Mouse (Mus musculus): ENCODE results near the gene Mon2. TPM values are rescaled to one million over a fixed set of nuclear protein-coding genes. Genes with fewer than 3 reads are reported as not detected.

Mon2 gene
- polyA plus RNA-seq, 1 experiment from 2014 or later = 31.7 TPM

DNA sequence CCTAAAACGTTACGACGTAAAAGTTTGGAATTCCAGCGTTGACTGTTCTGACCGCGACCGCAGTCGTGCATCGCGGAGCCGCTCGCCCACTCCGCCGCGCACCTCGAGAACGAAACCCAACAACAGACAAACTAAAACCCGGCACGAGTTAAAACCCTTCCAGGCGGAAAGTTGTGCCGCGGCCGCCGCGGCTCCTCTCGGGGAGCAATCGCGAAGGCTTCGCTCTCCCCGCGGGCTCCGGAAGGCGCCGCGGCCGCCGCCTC is 91.1 kb downstream of the Mon2 start:
- ATAC-seq (ENCODE audit: insufficient read depth, low FRiP score, low TSS enrichment) (peak; percentile 5; the same call in 1 of the 2 replicates), DNase-seq (ENCODE audit: low spot score) (no peak)
- WGBS = under 1% methylated on average over 37 of the region's 37 CpGs
- Histone ChIP-seq H3K4me1 (ENCODE audit: control insufficient read depth, insufficient read depth, low read length) (peaks cover 3% of the 10 kb centered on the region; the same call in 1 of the 2 replicates), H3K9ac (ENCODE audit: low read length) (peak overlapping the region; percentile 100), H3K36me3 (ENCODE audit: control insufficient read depth, insufficient read depth, low read length) (peaks cover 6% of the 10 kb centered on the region; the same call in 1 of the 2 replicates), H3K27me3 (ENCODE audit: control insufficient read depth, insufficient read depth, low read length) (no peaks in the 10 kb centered on the region), H3K4me3 (ENCODE audit: low read depth, low read length) (peak overlapping the region; percentile 95), H3K4me2 (ENCODE audit: low read depth) (peak overlapping the region; percentile 62), H3K27ac (ENCODE audit: low read depth, low read length) (peak overlapping the region; percentile 100), H3K9me3 (ENCODE audit: control insufficient read depth, low read length) (no peaks in the 10 kb centered on the region)

DNA sequence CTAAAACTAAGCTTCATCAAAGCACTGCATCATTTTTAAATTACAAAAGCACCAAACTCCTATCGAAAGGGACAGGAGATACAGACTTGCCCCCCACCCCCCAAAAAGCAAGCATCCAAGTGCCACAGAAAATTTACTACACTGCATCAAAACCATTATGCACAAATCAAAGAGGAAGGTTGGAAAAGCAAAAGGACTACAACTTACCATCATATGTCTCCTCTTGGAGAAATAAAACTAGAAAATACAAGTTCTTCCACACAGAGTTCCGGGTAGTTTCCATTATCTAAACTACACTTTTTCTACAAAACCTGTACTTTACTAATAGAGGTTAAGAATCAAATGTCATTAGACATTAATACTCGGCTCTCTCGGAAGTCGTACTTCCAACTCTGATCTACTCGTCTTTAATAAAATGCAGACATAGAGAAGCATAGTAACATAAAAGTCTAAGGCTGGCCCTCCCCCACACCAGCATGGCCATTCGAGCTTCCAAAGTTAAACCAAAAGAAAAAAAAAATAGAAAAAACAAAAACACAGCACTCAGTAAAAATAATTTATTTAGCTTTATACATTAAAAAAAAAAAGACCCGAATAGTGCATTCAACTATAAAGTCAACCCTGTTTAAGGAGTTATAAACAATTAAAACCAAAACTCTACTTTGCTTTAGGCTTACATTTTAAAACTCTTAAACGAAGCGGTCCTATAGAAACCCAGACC is 91.6 kb downstream of the Mon2 start:
- H3K36me3 ChIP-seq (ENCODE audit: control insufficient read depth, insufficient read depth, low read length) = peaks cover 6% of the 10 kb centered on the region; the same call in 1 of the 2 replicates
- DNase-seq (ENCODE audit: low spot score) (no peak), ATAC-seq (ENCODE audit: insufficient read depth, low FRiP score, low TSS enrichment) (no peak)
- H3K27ac ChIP-seq (ENCODE audit: low read depth, low read length) = peak overlapping the region; percentile 100
- H3K9me3 ChIP-seq (ENCODE audit: control insufficient read depth, low read length) = no peaks in the 10 kb centered on the region
- whole genome bisulfite sequencing = 5% methylated on average over 10 of the region's 10 CpGs
- H3K4me2 ChIP-seq (ENCODE audit: low read depth) = peak overlapping the region; percentile 62
- peaks cover 3% of the 10 kb centered on the region; the same call in 1 of the 2 replicates for H3K4me1 ChIP-seq (ENCODE audit: control insufficient read depth, insufficient read depth, low read length)
- H3K27me3 ChIP-seq (ENCODE audit: control insufficient read depth, insufficient read depth, low read length) = no peaks in the 10 kb centered on the region
- H3K4me3 ChIP-seq (ENCODE audit: low read depth, low read length) = peak overlapping the region; percentile 95
- H3K9ac ChIP-seq (ENCODE audit: low read length) = peak overlapping the region; percentile 100

DNA sequence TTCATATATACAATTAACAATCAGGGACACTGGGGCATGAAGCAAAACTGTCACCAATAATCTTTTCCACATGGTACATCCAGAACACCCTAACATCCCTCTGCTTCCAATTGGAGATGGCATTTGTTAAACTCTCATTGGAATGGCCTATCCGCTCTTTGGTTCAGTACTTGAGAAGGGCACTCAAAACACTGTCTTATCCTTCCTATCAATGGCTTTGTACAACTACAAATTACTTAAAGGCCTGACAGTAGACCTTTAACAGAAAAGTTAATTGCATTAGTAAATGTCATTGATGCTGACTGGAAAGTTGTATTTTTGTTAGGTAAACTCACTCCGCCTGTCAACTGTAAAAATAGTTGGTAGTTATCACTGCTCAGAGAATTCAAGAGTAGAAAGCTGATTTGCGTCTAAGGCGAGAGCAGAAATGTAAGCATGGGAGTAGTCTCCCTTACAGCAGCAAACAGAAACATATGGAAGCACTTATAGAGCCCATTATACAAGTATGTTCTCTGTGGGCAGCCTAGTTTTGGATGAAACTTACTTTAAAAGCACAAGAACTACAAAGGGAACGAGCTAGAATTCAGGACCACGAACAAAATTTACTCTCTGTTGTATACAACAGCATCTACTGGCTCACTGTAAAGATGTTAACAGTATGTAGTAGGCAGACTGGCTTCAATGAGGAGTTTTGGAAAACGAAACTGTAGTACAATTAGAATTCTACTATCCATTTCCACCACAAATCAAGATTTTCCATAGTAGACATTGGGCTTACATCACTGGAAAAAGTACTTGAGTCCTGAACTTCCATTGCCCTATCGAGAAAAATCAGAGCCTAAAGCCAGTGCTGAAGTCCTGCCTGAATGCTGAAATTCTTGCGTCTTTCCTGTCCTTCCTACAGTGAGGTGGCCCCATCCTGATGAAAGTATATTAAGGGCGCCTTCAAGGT is 92.5 kb downstream of the Mon2 start:
- peaks cover 6% of the 10 kb centered on the region; the same call in 1 of the 2 replicates for H3K36me3 ChIP-seq (ENCODE audit: control insufficient read depth, insufficient read depth, low read length)
- peak overlapping the region; percentile 17; the same call in 1 of the 2 replicates for H3K27ac ChIP-seq (ENCODE audit: low read depth, low read length)
- H3K9me3 ChIP-seq (ENCODE audit: control insufficient read depth, low read length) = no peaks in the 10 kb centered on the region
- peaks cover 3% of the 10 kb centered on the region; the same call in 1 of the 2 replicates for H3K4me1 ChIP-seq (ENCODE audit: control insufficient read depth, insufficient read depth, low read length)
- peak overlapping the region; percentile 62 for H3K4me2 ChIP-seq (ENCODE audit: low read depth)
- peak overlapping the region; percentile 95 for H3K4me3 ChIP-seq (ENCODE audit: low read depth, low read length)
- no peaks in the 10 kb centered on the region for H3K27me3 ChIP-seq (ENCODE audit: control insufficient read depth, insufficient read depth, low read length)
- DNase-seq (ENCODE audit: low spot score) (no peak), ATAC-seq (ENCODE audit: insufficient read depth, low FRiP score, low TSS enrichment) (no peak)
- 50% methylated on average over 10 of the region's 10 CpGs for WGBS
- H3K9ac ChIP-seq (ENCODE audit: low read length) = peak overlapping the region; percentile 100

DNA sequence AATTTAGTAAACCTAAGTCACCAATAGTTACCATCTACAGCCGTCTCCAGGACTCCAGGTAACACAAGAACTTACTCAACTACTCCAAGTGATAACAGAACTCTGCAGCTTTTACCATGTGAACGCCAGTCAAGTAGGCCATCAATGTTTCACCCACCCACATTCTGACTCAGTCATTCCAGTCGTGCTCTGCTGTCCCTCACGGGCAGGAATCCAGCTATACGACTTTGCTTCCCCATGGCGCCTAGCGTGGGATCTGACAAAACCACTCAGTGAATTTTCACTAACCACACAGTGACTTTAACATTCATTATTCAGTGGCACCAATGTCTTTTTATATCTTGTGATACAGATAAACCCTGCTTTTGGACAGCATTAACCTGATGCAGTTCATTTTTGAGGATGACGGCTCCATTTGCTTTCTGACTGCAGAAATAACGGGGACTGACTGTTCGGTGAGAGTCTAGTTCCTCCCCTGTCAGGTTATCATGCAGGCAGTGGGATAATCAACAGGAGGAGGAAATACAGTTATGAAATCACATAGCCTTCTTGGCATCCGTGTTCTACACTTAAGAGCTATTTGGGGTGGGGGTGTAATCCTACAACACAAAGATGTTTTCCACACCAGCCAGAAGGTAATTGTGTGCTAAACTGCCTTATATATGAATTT is 93.3 kb downstream of the Mon2 start:
- Histone ChIP-seq H3K4me2 (ENCODE audit: low read depth) (peak overlapping the region; percentile 62), H3K27me3 (ENCODE audit: control insufficient read depth, insufficient read depth, low read length) (no peaks in the 10 kb centered on the region), H3K36me3 (ENCODE audit: control insufficient read depth, insufficient read depth, low read length) (peaks cover 6% of the 10 kb centered on the region; the same call in 1 of the 2 replicates), H3K27ac (ENCODE audit: low read depth, low read length) (no peak overlapping the region), H3K4me1 (ENCODE audit: control insufficient read depth, insufficient read depth, low read length) (peaks cover 3% of the 10 kb centered on the region; the same call in 1 of the 2 replicates), H3K9ac (ENCODE audit: low read length) (no peak overlapping the region), H3K9me3 (ENCODE audit: control insufficient read depth, low read length) (no peaks in the 10 kb centered on the region), H3K4me3 (ENCODE audit: low read depth, low read length) (peak overlapping the region; percentile 95)
- no peak for ATAC-seq (ENCODE audit: insufficient read depth, low FRiP score, low TSS enrichment)
- 88% methylated on average over 11 of the region's 11 CpGs for WGBS
- no peak for DNase-seq (ENCODE audit: low spot score)

DNA sequence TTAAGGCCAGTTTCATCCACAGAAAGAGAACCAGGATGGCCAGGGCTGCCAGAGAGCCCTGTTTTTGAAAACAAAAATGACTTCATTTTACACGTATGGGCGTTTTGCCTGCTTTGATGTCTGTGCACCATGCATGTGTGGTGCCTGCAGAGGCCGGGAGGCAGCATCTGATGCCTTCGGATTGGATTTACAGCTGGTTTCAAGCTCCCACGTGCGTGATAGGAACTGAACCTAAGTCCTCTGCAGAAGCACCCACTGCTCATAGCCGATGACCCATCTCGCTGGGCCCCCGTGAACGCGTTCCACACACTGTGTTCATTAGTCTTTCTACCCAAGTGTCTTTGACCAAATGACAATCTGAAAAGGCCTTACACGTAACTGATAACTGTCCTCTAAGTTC is 96.2 kb downstream of the Mon2 start:
- WGBS = 95% methylated on average over 12 of the region's 12 CpGs
- no peak for ATAC-seq (ENCODE audit: insufficient read depth, low FRiP score, low TSS enrichment)
- Histone ChIP-seq H3K4me3 (ENCODE audit: low read depth, low read length) (no peak overlapping the region), H3K36me3 (ENCODE audit: control insufficient read depth, insufficient read depth, low read length) (peaks cover 6% of the 10 kb centered on the region; the same call in 1 of the 2 replicates), H3K27ac (ENCODE audit: low read depth, low read length) (no peak overlapping the region), H3K4me2 (ENCODE audit: low read depth) (no peak overlapping the region), H3K9ac (ENCODE audit: low read length) (no peak overlapping the region), H3K27me3 (ENCODE audit: control insufficient read depth, insufficient read depth, low read length) (no peaks in the 10 kb centered on the region), H3K4me1 (ENCODE audit: control insufficient read depth, insufficient read depth, low read length) (no peaks in the 10 kb centered on the region), H3K9me3 (ENCODE audit: control insufficient read depth, low read length) (no peaks in the 10 kb centered on the region)
- no peak for DNase-seq (ENCODE audit: low spot score)

DNA sequence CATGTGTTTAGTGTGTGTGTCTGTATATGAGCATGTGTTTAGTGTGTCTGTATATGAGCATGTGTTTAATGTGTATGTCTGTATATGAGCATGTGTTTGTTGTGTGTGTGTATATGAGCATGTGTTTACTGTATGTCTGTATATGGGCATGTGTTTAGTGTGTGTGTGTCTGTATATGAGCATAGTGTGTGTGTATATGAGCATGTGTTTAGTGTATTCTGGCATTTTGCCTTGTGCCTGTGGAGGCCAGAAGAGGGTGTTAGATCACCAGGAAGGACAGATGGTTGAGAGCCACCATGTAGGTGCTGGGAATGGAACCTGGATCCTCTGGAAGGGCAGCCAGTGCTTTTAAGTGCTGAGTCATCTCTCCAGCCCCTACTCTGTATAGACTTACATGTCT is 96.9 kb downstream of the Mon2 start:
- Histone ChIP-seq H3K27me3 (ENCODE audit: control insufficient read depth, insufficient read depth, low read length) (no peaks in the 10 kb centered on the region), H3K4me2 (ENCODE audit: low read depth) (no peak overlapping the region)
- ATAC-seq (ENCODE audit: insufficient read depth, low FRiP score, low TSS enrichment) = no peak

DNA sequence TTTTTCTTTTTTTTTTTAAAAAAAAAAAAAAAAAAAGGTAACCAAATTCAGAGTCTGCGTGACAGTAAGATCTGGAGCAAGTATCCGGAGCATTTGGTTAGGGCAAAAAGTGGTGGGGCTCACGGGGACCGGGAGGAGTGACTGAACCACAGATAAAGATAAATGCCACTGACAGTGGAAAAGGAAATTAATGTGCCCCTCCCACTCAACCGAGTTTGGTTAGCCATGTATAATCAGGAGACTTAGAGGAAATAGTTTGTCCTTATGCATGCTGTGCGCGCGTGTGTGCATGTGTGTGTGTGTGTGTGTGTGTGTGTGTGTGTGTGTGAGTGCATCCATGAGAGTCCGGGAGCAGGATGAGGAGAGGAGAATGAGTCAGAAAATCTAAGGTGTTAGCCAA is 100.3 kb downstream of the Mon2 start:
- no peak overlapping the region for H3K27ac ChIP-seq (ENCODE audit: low read depth, low read length)
- no peak overlapping the region for H3K9ac ChIP-seq (ENCODE audit: low read length)
- ATAC-seq (ENCODE audit: insufficient read depth, low FRiP score, low TSS enrichment) (no peak), DNase-seq (ENCODE audit: low spot score) (no peak)
- no peaks in the 10 kb centered on the region for H3K4me1 ChIP-seq (ENCODE audit: control insufficient read depth, insufficient read depth, low read length)
- H3K4me2 ChIP-seq (ENCODE audit: low read depth) = no peak overlapping the region
- peaks cover 2% of the 10 kb centered on the region; the same call in 1 of the 2 replicates for H3K36me3 ChIP-seq (ENCODE audit: control insufficient read depth, insufficient read depth, low read length)
- H3K4me3 ChIP-seq (ENCODE audit: low read depth, low read length) = no peak overlapping the region
- no peaks in the 10 kb centered on the region for H3K9me3 ChIP-seq (ENCODE audit: control insufficient read depth, low read length)
- H3K27me3 ChIP-seq (ENCODE audit: control insufficient read depth, insufficient read depth, low read length) = no peaks in the 10 kb centered on the region
- WGBS = 84% methylated on average over 9 of the region's 9 CpGs

More for the DNA sequence above, 96.9 kb downstream of the Mon2 start:
- Histone ChIP-seq H3K27ac (ENCODE audit: low read depth, low read length) (no peak overlapping the region), H3K4me3 (ENCODE audit: low read depth, low read length) (no peak overlapping the region), H3K9me3 (ENCODE audit: control insufficient read depth, low read length) (no peaks in the 10 kb centered on the region), H3K9ac (ENCODE audit: low read length) (no peak overlapping the region), H3K36me3 (ENCODE audit: control insufficient read depth, insufficient read depth, low read length) (peaks cover 6% of the 10 kb centered on the region; the same call in 1 of the 2 replicates), H3K4me1 (ENCODE audit: control insufficient read depth, insufficient read depth, low read length) (no peaks in the 10 kb centered on the region)
- DNase-seq (ENCODE audit: low spot score) = no peak

DNA sequence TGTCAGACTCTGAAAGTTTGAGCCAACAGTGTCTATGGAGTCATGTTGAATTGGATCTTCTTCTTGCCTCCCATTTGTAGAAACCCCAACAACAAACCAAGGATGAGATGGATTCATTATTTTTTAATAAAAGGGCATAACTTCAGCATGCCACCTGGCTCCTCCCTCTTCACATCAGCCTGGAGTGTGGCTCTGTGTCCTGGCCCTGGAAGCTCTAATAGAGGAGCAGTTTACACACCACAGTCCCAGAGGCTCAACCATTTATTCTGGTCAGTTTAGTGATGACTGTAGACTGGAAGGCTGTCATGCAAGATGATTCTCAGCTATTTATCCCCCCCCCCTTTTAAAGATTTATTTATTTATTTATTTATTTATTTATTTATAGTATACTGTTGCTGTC is 103.1 kb downstream of the Mon2 start:
- no peak overlapping the region for H3K4me2 ChIP-seq (ENCODE audit: low read depth)
- no peak overlapping the region for H3K4me3 ChIP-seq (ENCODE audit: low read depth, low read length)
- H3K27me3 ChIP-seq (ENCODE audit: control insufficient read depth, insufficient read depth, low read length) = no peaks in the 10 kb centered on the region
- DNase-seq (ENCODE audit: low spot score) (no peak), ATAC-seq (ENCODE audit: insufficient read depth, low FRiP score, low TSS enrichment) (no peak)
- H3K9me3 ChIP-seq (ENCODE audit: control insufficient read depth, low read length) = no peaks in the 10 kb centered on the region
- no peak overlapping the region for H3K9ac ChIP-seq (ENCODE audit: low read length)
- H3K27ac ChIP-seq (ENCODE audit: low read depth, low read length) = no peak overlapping the region
- H3K4me1 ChIP-seq (ENCODE audit: control insufficient read depth, insufficient read depth, low read length) = no peaks in the 10 kb centered on the region
- no peaks in the 10 kb centered on the region for H3K36me3 ChIP-seq (ENCODE audit: control insufficient read depth, insufficient read depth, low read length)
